Mouse (Mus musculus): ENCODE measurements around the gene Foxk1.

The Foxk1 gene

GRCm38 (mm10) chr5:142387716-142388115 lies 13.6 kb upstream of the Foxk1 start:
- in situ Hi-C loops (cut with MboI), result no loop called here

GRCm38 (mm10) chr5:142391691-142392090 lies 9.6 kb upstream of the Foxk1 start:
- in situ Hi-C loops (cut with MboI), result no loop called here

GRCm38 (mm10) chr5:142394602-142395252 lies 6.6 kb upstream of the Foxk1 start:
- in situ Hi-C loops (cut with MboI), result no loop called here

- in situ Hi-C loops (cut with MboI), result no loop called here
Observed at GRCm38 (mm10) chr5:142395909-142396308, 5.4 kb upstream of the Foxk1 start.

- in situ Hi-C loops (cut with MboI), result loop anchor here (5.0 kb wide), 1 partner anchor 33 kb away; no protein-coding TSS in a partner anchor
Observed at GRCm38 (mm10) chr5:142400181-142400883, 965 bp upstream of the Foxk1 start.

GRCm38 (mm10) chr5:142401641-142402625 lies 636 bp downstream of the Foxk1 start:
- in situ Hi-C loops (cut with MboI), result loop anchor here (5.0 kb wide), 1 partner anchor 35 kb away; no protein-coding TSS in a partner anchor

GRCm38 (mm10) chr5:142403694-142404093 lies 2.4 kb downstream of the Foxk1 start:
- in situ Hi-C loops (cut with MboI), result loop anchor here (5.0 kb wide), 1 partner anchor 36 kb away; no protein-coding TSS in a partner anchor

GRCm38 (mm10) chr5:142404307-142404706 lies 3.0 kb downstream of the Foxk1 start:
- in situ Hi-C loops (cut with MboI), result loop anchor here (5.0 kb wide), 1 partner anchor 37 kb away; no protein-coding TSS in a partner anchor

- in situ Hi-C loops (cut with MboI), result no loop called here
Observed at GRCm38 (mm10) chr5:142405426-142405825, 4.1 kb downstream of the Foxk1 start.

- in situ Hi-C loops (cut with MboI), result no loop called here
Observed at GRCm38 (mm10) chr5:142406401-142406800, 5.1 kb downstream of the Foxk1 start.

- in situ Hi-C loops (cut with MboI), result no loop called here
Observed at GRCm38 (mm10) chr5:142406937-142407336, 5.6 kb downstream of the Foxk1 start.

- in situ Hi-C loops (cut with MboI), result no loop called here
Observed at GRCm38 (mm10) chr5:142407381-142407780, 6.1 kb downstream of the Foxk1 start.

GRCm38 (mm10) chr5:142409169-142409568 lies 7.9 kb downstream of the Foxk1 start:
- in situ Hi-C loops (cut with MboI), result no loop called here

GRCm38 (mm10) chr5:142410348-142410747 lies 9.1 kb downstream of the Foxk1 start:
- in situ Hi-C loops (cut with MboI), result no loop called here

GRCm38 (mm10) chr5:142412678-142413385 lies 11.5 kb downstream of the Foxk1 start:
- in situ Hi-C loops (cut with MboI), result no loop called here

GRCm38 (mm10) chr5:142413723-142414445 lies 12.6 kb downstream of the Foxk1 start:
- in situ Hi-C loops (cut with MboI), result no loop called here

GRCm38 (mm10) chr5:142415401-142415800 lies 14.1 kb downstream of the Foxk1 start:
- in situ Hi-C loops (cut with MboI), result no loop called here

GRCm38 (mm10) chr5:142416070-142416775 lies 14.9 kb downstream of the Foxk1 start:
- in situ Hi-C loops (cut with MboI), result no loop called here

- in situ Hi-C loops (cut with MboI), result no loop called here
Observed at GRCm38 (mm10) chr5:142417104-142417503, 15.8 kb downstream of the Foxk1 start.

- in situ Hi-C loops (cut with MboI), result no loop called here
Observed at GRCm38 (mm10) chr5:142417876-142418275, 16.6 kb downstream of the Foxk1 start.
